Mouse (Mus musculus): ENCODE results near the gene Cenpk. TPM values are rescaled to one million over a fixed set of nuclear protein-coding genes. Genes with fewer than 3 reads are reported as not detected.

The Cenpk gene
- 5.0 to 8.2 TPM (median 6.8 TPM) in 4 replicates for total RNA-seq (2023)

GRCm38 (mm10) chr13:104228384-104229066 is at the start of gene Cenpk, which contains the start of gene Ppwd1:
Cenpk (plus strand) TSS chr13:104228611.
Ppwd1 (minus strand) TSS chr13:104228843.

GRCm38 (mm10) chr13:104178650-104179121 is 49.7 kb upstream of the Cenpk start, which contains the start of gene Trim23:
Trim23 (plus strand) TSS chr13:104178797.

GRCm38 (mm10) chr13:104287366-104288225 is 59.2 kb downstream of the Cenpk start, which contains the start of gene Adamts6:
Adamts6 (plus strand) TSS chr13:104287835.

Other genes starting within 250 kb of the Cenpk start
- 16.9 to 24.5 TPM (median 19.2 TPM) in 4 replicates for gene Nln, start 119.0 kb upstream of the Cenpk start, total RNA-seq (2023)
- gene Sgtb, start 118.9 kb upstream of the Cenpk start, total RNA-seq (2023), result 0.18 to 0.22 TPM in 2 of 4 replicates, not detected in the others
- 20.9 to 27.4 TPM (median 24.5 TPM) in 4 replicates for gene Trappc13, start 50.1 kb upstream of the Cenpk start, total RNA-seq (2023)
- 11.2 to 15.6 TPM (median 13.6 TPM) in 4 replicates for gene Trim23, start 49.8 kb upstream of the Cenpk start, total RNA-seq (2023)
- 33.4 to 41.3 TPM (median 38.3 TPM) in 4 replicates for gene Ppwd1, start 232 bp downstream of the Cenpk start, total RNA-seq (2023)
- gene Adamts6, start 59.2 kb downstream of the Cenpk start, total RNA-seq (2023), result 16.6 to 28.4 TPM (median 21.5 TPM) in 4 replicates

All from B cell, adult 62 days (primary cell).